Mouse (Mus musculus) c-Kit-positive CD71-negative TER-119-negative erythroid progenitor cells, embryonic 14.5 days (primary cell): ENCODE data around the gene Faap100.

Experiments
- DNase-seq: peaks from one replicate; pipeline ENCODE4 v3.0.0-alpha.2; 2013; ENCODE audit warnings: low read depth

Faap100 gene

GRCm38 (mm10) chr11:120319310-120319709 lies 59.3 kb downstream of the Faap100 start:
- no peak for DNase-seq
